Mouse (Mus musculus) heart, postnatal 0 days (tissue): Measurements from ENCODE around the gene Tor2a.

Experiments
- CTCF ChIP-seq: IDR thresholded peaks from 2 replicates; pipeline ENCODE4 v1.5.1; 2016; ENCODE audit warnings: antibody characterized with exemption, control low read depth, low read depth
- EP300 ChIP-seq: IDR thresholded peaks from 2 replicates; pipeline ENCODE4 v1.6.1; 2016; ENCODE audit warnings: antibody characterized with exemption, low read depth

GRCm38 (mm10) chr2:32731911-32732310 is 25.1 kb upstream of the Tor2a start:
- TF ChIP-seq CTCF = no peak
- no peak for TF ChIP-seq EP300
